Mouse (Mus musculus) urinary bladder, postnatal 4 days (tissue): ENCODE measurements around the gene Wnt5b.

Source experiments
- DNase-seq, 2 experiments: peaks; one replicate each; pipeline ENCODE4 v3.0.0; 2021 to 2022; ENCODE audit warnings: low spot score in 2 of 2

Wnt5b gene

DNA sequence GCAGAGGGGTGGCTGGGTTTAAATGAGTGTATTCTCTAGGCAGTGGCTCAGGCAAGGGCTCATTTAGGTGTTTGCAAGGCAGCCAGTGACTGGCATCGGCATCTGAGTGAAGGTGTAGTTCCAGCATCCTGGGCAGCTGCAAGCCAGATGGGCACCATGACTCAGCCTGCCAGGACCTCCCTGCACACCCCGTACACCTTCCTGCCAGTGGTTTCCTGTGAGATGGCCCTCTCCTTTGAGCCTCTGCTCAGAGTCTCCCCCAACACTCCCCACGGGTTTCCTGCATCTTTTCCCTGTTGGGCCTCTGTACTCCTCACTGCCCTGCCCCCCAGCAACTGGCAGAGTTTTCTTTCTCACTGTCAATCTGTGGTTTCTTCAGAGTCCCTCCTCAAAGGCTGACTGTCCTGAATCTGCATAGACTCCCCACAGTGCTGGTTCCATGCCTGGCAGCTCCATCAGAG is 22.2 kb downstream of the Wnt5b start:
- DNase-seq, result no peak

DNA sequence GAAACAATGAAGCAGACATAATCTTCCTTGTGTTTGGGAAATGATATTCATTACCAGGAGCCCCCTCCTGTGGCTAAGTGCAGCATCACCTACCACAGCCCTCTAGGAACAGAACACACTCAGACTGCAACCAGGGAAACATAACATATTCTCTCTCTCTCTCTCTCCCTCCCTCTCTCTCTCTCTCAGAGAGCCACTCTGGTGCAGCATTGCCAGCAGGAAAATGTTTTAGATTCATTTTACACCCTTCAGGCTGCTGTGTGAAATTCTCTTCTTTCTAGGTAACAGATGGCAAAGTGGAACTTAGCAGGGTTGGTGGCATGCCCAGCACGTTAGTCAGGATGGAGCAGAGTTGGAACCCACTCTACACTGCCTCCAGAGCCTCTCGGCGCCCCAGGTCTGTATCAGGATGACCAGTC is 22.7 kb downstream of the Wnt5b start:
- no peak for DNase-seq

DNA sequence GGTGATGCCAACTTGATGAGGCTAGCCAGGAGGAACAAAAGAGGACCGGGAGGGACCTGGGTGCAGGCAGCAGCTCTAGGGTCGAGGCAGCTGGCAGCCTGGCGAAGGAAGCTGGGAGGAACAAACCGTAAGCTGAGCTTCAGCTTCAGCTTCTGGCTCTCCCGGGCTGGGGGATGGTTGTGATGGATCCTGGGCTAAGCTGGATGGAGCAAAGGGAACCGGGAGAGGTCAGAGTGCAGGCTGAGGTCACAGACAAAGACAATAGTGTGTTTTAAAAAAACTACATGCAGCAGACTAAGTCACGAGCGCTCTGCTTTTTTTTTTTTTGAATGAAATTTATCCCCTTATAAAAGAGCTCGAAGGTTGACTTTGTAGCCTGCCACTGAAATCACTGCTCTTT is 23.4 kb downstream of the Wnt5b start:
- DNase-seq, result no peak

DNA sequence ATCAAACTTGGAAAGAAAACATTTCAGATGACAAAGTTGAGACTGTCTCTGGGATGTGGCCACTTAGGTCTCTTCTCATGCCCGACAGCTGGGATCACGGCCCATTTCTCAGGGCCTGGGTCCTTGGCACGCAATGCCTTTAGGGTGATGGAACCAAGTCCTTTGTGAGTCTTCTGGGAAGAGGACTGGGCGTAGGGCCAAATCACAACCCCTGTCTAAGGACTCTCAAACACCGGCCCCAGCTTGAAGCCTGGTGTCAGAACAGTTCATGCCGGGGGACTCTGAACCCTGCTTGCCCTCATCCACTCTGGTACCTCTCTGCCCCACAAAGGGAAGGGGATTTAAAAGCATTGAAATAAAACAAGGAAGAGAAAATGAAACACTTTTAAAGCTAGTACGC is 30.1 kb downstream of the Wnt5b start:
- no peak for DNase-seq

DNA sequence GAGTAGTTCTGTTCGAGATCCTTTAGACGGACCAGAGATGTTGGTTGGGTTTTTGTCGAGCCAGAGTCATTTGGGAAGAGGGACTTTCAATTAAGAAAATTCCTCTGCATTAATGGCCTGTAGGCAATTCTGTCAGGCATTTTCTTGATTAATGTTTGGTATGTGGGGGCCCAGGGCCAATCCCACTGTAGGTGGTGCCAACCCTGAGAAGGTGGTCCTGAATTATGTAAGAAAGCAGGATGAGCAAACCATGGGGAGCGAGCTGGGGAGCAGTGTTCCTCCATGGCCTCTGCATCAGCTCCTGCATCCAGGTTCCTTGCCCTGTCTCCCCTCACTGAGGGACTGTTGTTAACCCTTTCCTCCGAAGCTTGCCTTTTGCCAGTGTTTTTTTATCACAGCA is 30.7 kb downstream of the Wnt5b start:
- no peak for DNase-seq

DNA sequence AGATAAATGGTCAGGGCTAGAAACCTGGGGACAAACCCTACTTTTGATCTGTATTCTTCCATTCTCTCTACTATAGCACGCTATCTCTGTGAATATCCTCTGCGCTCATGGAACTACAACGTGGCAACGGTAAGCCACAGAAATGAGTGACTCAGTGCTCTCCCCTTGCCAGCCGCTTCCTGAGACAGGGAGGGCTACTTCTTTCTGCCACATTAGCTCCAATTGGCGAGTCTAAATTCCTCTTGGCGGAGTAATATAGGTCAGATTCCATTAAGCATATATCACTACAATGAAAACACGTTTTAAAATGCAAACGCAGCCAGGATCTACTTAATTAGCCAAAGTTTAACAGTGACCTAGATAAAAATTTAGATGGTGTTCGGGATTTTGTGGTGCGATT is 31.4 kb downstream of the Wnt5b start:
- no peak for DNase-seq

DNA sequence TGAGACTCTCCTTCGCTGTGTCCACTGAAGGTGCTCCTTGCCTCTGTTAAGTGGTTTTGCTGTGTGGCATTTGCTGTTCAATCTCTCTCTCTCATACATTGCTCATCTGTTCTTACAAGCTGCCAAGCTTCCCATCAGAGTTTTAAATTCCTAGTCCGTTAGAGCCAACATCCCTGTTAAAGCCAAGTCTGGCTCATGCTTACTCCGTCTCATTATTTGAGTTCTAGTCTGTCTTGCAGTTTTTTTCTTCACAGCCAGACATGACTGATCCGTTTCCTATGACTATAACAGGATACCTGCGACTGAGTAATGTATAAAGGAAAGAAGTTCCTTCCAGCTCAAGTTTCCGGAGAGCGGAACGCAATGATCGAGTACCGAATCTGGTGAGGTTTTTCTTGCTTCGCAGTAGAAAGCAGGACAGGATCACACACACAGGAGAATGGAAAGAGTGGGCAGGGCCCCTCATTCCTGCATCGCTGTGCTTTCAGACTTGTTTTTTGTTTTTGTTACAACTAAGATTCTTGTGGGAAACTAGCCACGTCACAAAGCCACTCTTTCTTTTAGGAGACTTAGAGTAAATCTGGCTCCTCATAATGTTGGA is 34.6 kb downstream of the Wnt5b start:
- DNase-seq, result no peak

DNA sequence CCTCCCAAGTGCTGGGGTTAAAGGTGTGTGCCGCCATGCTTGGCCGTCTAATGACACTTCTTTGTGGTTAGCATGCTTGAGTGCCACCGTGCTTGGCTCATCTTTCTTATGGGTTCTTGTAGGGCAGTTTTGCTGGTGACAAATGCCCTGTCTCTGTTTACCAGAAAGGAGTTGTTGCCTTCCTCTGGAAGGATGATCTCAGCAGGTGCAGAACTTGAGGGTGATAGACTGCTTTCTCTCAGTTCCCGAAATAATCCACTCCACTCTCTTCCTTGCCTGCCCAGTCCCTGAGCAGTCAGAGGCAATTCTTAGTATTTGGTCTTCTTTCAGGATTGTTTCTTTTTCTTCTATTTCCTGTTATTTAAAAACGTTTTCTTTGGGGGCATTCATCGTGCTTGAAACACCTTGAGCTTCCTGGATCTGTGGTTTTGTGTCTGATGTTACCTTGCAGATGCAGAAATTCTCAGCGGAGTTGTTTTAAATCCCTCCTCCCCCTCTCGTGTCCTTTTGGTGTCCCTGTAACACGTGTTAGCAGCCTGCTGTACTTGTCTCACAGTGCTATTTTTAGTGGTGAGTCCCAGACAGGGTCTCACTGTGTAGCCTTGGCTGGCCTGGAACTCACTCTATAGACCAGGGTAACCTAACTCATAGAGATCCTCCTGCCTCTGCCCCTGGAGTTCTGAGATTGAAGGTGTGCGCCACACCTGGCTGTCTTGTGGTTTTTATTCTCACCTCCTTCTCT is 35.3 kb downstream of the Wnt5b start:
- DNase-seq, result no peak

DNA sequence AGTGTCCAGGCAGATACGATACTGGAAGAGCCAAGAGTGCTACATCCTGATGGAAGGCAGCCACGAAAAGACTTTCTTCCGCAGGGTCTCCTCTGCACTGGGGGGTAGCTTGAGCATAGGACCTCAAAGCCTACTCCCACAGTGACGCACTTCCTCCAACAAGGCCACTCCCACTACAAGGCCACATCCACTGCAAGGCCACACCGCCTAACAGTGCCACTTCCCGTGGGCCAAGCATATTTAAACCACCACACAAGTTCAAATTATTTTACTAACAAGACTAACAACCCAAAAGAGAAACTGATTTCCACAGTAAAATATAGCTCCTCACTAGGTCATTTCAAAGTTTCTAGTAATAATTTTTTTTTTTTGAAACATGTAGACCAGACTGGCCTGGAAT is 35.9 kb downstream of the Wnt5b start:
- DNase-seq, result no peak

DNA sequence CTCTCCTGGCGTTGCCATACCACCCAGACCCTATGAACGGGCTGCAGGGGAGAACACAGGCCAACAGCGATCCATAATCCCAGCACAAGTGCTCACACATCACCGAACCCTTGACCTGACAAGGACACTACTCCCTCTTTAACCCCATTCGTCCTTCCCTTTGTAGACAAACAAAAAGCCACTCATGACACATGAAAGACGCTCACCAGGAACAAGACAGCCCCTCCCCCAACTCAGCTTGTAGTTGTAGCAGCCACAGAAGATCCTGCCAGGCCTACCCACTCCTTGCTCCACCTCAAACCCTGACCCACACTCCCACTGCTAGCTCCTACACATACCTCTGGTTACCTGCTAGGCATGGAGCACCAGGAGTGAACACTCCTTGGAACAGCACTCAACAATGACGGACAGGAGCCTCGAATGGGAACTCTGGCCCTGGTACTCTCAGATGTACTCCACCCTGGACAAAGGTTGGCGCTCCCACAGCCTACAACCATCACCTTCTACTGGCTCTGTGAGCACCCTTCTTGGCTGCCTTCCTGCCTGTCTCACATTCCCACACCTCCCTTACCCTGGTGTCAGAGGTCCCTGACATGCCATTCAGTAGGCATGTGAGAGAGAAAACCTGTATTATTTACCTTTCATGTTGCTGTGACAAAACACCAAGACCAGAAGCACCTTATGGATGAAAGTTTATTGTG is 38.5 kb downstream of the Wnt5b start:
- no peak for DNase-seq

DNA sequence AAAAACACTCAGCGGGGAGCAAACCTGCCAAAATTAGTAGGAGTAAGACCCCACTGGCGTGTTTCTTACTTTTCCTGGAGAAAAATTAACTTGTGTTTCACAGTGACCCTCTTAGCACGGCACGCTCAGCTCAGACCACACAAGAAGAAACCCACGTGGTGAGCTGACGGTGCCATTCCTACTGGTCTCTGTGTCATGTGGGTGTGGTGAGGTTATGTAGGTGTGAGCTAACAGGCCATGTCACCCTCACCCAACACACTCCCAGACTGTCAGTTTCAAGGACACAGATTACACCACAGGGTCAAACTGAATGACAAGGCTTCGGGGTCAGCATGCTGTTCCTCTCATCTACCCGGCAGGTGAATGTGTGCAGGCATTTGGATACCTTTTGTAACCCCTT is 39.4 kb downstream of the Wnt5b start:
- no peak for DNase-seq

DNA sequence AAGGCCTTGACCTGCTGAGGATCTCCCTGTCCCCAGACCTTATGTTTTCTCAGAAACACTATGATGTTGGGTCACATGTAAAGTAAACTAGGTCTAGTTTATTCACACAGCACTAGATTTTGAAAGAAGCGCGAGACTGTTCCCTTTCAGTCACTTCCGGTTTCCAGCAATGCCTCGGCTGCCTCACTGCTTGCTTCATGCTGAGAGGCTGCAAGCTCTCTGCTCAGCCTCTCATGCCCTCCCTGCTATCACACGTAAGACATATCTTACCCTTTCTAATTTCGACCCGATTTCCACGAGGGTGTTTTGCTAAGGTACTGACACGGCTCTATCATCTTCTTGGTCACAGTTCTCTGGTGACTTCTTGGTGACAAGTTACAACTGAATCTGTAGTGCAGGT is 42.1 kb downstream of the Wnt5b start:
- no peak for DNase-seq

DNA sequence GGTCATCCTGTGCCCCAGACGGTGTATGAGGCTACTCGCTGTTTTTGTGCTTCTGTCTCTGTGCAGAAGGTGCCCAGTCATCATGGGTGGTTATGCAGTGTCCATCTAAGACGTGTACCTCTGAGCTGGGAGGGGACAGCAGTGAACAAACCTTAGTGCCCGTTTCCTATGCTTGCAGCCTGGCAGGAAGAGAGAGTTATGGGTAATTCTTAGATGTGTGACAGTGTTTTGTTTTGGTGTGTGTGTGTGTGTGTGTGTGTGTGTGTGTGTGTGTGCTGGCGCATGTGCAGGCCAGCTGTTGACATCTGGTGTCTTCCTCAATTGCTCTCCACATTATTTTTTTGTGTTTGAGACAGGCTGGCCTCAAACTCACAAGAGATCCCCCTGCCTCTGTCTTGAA is 44.1 kb downstream of the Wnt5b start:
- no peak for DNase-seq

DNA sequence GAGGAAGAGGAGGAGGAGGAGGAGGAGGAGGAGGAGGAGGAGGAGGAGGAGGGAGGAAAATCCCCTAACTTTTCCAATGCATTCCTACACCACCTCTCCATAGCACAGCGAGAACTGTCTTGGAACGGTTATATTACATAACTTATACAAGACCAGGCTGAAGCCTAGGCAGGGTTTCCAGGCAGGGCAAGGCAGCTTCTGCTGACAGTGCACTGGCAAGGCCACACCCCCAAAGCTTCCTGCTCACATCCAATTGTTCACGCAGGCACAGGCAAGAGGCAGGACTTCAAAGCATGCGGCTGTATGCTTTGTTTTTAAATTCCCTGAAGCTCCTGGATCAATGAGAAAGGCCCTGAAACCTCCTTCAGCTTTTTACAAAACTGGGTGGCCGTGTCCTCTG is 44.9 kb downstream of the Wnt5b start:
- no peak for DNase-seq

DNA sequence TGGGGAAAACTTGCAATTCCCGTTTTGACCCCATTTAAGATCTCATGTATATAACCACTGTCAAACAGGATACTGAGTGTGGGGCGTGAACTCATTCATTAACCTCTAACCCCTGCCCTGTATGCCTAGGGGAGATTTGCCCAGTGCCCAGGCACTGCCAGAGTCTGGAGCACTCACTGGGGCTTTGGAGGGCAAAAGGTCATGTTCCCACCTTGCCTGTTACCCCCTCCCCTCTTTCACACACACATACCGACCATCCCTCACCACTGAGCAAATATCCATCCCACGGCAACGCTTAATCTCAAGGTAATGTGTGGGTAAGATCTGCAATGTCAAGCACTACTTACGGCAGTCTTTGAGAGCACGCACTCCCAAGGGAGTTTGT is 51.5 kb downstream of the Wnt5b start:
- no peak for DNase-seq

DNA sequence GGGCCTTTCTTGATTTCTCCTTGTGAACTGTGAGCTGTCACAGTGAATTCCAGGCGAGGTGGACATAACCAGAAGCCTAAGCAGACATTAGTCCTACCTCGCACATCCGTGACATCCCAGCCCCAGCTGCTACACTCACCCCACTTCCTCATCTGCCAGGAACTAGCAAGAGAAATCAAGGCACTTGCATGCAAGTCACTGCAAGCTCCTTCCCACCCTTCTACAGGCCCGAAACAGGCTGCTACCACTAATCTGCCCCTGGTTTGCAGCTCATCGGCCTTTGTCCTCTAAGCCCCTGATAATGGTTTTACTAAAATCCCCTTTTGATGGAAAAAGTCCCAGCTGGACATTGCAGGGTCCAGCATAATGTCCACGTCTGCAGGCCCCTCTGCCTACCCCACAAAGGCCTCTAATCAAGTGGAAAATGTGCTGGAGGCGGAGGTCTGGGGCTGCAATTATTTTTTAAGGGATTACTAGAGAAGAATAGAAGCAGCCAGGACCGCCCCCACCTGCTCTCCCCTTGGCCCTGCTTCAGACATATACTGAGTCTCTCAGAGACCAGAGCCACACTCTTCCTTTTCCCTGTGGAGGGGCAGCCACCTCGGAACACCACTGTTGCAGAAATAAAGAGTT is 52.0 kb downstream of the Wnt5b start:
- DNase-seq, result no peak

DNA sequence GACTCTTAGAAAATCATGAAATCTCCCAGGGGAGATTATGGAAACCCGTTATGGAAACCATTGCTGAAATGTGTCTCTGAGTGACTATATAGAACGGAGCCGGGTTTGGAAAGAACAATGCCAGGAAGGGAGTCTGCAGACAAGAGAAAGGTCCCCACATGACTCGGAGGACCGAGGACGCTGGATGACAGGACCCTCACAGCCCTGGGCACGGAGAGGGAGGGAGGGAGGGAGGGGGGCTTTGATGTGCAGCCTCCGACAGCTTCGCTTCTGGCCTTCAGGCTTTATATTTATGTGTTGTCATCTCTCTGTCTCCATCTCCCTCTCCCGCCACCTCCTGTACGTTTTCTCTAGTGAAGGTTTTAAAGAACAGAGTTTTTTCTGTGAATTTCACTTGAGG is 53.1 kb downstream of the Wnt5b start:
- no peak for DNase-seq

DNA sequence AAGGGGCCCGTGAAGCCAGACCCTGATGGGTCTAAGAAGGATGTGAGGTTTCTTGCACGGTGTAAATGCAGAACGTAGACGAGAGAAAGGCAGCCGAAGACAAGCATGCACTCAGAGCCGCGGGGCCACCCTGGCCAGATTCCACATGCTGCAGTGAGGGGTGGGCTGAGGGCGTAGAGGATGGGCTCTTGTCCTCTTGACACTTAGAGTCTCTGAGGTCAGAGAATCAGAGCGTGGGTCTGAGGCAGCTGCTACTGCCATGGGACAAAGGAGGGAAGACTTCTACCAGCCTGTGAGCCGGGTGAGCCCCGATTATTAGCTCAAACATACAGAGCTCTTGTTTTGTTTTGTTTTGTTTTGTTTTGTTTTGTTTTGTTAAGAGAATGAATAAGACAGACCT is 53.6 kb downstream of the Wnt5b start:
- DNase-seq, result no peak

DNA sequence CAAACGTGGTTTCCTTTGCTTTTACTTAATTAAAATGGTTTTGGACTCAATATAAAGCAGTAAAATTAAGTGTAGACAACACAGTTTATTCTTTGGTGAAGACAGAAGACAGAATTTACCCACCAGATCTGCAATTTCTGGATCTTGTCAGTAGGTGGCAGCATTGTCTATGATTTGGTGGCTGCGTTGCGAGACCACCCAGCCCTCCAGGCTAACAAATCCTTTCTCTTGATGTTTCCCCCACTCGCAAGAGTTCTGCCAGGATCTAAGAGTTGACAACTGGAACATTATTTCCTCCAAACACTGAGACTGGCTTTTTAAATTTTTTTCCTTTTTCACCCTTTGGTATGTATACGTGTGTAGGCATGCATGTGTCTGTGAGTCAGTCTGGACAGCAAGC is 54.4 kb downstream of the Wnt5b start:
- no peak for DNase-seq

DNA sequence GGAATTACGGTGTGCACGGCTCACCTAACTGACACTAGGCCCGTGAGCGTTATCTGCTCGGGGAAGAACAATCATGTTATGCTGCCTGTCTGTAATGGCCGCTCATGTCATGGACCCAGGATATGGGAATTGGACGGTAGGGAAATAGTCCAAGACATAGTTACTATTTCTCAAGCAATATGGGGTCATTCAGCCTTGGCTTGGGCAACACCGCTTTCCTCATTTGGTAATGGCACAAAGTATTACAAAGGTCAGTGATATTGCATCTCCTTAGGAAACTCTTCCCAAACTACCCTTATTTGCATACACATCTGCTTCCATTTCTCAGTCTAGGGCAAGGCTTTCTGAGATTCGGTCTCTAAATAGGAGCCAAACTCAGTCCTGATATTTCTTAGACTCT is 56.5 kb downstream of the Wnt5b start:
- no peak for DNase-seq

DNA sequence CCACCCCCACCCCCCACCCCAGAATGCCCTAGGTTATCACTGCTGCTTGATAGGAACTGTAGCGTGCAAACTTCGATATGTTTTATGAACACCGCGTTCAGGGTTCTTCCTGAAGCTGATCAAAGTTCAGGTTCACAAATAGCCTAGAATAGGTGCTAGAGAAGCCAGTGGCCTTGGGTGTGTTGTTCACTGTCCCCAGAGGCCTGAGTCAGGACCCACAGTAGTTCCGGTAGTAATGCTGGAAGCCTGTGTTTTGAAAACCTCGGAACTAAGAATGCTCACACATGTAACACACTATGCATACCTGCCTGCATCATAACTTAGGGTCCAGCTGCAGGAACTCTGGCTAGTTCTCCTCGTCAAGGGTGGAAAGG is 57.1 kb downstream of the Wnt5b start:
- no peak for DNase-seq

DNA sequence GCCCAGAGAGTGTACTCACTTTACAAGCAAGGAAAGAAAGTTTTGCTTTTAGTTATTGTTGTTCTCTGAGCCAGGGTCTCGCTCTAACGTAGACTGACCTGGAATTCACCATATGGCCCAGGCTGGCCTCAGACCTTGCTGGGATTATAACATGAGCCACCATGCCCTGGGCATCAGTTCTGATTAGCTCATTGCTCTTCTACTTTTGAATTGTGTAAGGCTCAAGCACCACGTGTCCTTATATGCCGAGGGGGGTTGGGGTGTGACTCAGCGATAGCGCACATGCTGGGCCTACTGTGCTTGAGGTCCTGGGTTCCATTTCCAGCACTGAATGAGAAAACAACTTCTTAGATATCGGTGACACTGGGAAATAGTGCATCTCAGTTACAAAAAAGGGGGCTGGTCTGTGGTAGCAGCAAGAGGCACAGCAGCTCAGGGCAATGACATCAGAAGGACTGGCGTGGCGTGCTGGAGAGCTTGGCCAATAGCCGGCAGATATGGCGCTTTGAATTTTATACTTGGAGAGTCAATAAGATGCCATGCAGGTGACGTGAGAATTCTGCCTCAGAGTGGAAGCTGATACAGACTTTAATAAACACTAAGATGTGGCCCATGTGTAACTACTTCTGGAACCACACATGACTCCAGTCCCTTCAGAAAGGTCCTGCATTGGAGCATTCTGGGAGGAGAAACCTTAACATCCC is 57.6 kb downstream of the Wnt5b start:
- no peak for DNase-seq
